Mouse (Mus musculus) embryo, embryonic 10.5 days (tissue): ENCODE measurements at regions not wholly inside any gene's neighbourhood (a gene's known extent, or its start where the extent isn't known, plus 50 kb on each side); places are given as distances from the start of the nearest gene placed in this dataset.

ENCODE experiments used
- DNase-seq: peaks from one replicate; pipeline ENCODE4 v3.0.0-alpha.2; 2015; ENCODE audit warnings: low spot score

- no peak for DNase-seq
These were observed 86.3 kb downstream of the Hhipl2 start for GRCm38 (mm10) chr1:183504103-183504841.

DNA sequence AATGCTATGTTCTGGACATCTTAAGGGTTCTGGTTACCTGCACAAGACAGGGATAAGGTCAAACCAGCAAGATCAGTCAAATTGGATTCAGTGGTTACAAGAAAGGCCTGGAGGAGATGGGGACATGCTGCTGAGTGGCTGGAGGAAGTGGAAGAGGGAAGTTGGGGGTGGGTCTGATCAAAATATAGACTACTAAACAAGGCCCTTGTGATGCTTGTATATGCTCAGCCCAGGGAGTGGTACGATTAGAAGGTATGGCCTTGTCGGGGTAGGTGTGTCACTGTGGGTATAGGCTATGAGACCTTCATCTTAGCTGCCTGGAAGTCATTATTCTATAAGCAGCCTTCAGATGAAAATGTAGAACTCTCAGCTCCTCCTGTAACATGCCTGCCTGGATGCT is 89.9 kb downstream of the Hhipl2 start:
- DNase-seq = no peak

GRCm38 (mm10) chr1:183510759-183511158 is 92.7 kb downstream of the Hhipl2 start:
- no peak for DNase-seq

- no peak for DNase-seq
These were observed 95.9 kb downstream of the Hhipl2 start for GRCm38 (mm10) chr1:183513876-183514275.

DNA sequence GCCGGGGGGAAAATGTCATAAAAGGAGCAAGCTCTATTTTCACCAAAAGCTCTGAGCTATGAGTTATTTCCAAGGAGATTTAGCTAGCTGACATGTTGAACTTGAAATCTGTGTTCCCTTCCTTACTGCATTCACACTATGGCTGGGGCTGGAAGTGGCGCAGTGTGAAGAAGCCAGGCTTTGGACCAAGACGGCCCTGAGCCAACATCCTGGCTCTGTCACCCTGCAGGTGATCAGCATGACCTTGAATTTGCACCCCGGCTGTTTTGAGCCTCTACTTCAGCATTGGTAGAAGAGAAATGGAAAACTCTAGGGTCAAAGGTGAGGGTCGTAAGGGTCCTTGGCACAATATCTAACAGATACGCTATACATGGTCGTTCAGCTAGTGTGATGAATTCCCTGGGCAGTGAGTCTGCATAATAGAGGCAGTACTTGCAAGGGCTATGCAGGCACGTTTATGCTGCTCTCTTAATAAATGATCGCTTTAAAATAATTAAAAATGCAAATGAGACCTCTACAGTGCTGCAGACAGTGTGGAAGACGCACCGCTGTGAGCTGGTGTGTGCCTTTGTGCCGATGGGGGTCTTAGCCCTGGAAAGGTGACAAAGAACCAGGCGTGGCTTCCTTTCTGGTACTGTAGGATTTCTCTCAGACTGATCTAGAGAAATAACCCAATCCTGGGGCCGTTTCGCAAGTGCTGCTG is 96.4 kb downstream of the Hhipl2 start:
- DNase-seq = no peak

DNA sequence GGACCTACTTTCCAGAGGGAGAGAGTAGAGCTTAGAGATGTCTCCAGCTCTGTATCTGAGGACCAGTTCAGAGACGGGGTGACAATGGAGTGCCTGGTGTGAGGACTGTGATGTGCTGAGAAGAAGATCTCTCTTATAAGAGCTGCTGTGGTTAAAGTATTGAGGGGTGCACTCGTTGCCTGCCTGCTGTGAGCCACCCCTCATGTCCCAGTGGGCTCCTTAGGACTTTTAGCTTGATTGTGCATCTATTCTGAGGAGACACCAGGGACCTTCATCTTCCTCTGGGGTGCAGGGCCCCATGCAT is 96.9 kb downstream of the Hhipl2 start:
- DNase-seq = no peak

DNA sequence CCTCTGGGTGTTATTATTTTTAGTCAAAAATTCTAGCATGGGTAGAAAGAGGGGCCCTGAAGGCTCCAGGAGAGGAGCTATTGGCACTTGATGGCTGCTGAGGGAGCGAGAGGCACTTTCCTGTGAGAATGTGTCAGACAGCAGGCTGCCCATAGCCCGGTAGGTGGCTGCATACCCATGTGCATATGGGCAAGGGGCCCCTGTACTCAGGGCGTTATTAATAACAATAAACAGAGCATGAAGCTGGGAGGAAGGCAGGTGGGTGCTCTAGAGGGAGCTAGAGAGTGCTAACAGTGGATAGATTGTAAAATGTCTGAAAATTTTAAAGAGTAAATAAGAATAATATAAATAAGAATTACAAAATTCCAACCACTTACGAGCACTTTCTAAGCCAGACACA is 98.2 kb downstream of the Hhipl2 start:
- no peak for DNase-seq

GRCm38 (mm10) chr1:183517236-183517635 is 99.2 kb downstream of the Hhipl2 start:
- DNase-seq = no peak

- DNase-seq = peak; percentile 18
These were observed 103.6 kb downstream of the Hhipl2 start for GRCm38 (mm10) chr1:183521569-183521968.

DNA sequence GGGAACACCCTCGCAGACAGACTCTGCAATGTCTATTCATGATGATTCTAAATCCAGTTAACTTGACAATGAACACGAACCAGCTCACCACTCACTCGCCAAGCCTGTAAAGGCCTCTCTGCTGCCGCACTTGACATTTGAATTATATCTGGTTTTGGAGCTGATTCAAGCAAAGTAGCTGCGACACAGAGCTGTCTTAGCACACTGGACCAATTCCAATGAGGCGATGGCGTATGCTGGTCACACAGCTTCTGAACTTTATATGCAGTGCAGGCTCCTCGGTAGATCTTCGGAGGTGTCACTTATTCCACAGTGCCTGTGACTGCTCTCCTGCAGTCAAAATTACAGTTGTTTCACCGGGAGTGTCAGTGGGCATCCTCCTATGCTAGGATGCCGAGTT is 115.4 kb downstream of the Hhipl2 start:
- no peak for DNase-seq

GRCm38 (mm10) chr1:183548752-183549387 is 130.9 kb downstream of the Hhipl2 start:
- peak; percentile 26 for DNase-seq

GRCm38 (mm10) chr1:183552617-183553016 is 134.6 kb downstream of the Hhipl2 start:
- no peak for DNase-seq

DNA sequence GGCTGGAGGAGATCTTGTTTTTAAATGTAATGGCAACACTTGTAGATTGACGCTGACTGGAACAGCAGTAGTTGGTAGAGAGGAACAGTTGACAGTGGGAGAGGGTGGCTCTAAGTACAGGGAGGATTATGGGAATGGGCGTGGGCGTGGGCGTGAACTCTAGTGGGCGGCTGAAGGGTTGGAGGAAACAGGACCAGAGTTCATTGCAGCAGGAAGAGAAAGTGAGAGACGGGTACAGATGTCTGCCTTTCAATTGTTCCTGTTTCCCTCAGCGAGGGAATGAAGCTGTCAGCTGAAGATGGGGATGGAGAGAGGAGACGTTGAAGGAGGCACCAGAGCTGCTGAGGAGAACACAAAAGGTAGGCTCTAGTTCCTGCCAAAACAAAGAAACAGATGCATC is 135.2 kb downstream of the Hhipl2 start:
- DNase-seq = no peak

DNA sequence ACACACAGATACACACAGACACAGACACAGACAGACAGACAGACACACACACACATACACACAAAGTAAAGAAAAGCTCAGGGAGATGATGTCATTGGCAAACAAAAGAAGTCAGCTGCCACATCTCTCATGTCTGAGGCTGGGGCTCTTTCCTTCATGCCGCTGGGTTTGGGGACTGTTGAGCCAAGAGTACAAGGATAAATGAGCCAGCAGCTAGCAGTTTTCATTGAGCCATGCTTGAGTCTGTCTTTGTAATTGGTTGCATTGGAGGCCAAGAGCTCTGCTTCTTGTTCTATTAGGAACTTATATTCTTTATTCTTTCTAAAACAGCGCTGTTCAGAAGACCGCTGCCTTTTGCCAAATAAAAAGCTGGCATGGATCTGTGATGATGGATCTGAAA is 144.8 kb downstream of the Hhipl2 start:
- DNase-seq = no peak

GRCm38 (mm10) chr1:183573621-183574585 is 155.9 kb downstream of the Hhipl2 start:
- peak; percentile 5 for DNase-seq

- DNase-seq = no peak
These were observed 166.8 kb downstream of the Hhipl2 start for GRCm38 (mm10) chr1:183584861-183585260.

DNA sequence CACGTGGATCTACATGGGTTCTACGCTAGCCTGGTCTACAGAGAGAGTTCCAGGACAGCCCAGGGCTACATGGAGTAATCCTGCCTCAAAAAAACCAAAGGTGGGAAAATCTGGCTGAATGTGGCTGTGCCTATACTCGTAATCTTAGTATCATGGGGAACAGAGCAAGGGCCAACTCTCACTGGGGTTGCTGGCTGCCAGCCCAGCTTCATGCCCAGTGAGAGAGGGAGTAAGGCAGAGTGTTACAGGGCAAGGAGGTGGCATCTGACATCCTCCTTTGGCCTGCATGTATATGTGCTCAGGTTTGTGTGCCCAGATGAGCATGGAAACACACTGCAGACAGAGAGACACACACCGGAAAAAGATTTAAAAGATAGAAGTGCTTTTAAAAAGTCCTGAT is 168.4 kb downstream of the Hhipl2 start:
- no peak for DNase-seq

DNA sequence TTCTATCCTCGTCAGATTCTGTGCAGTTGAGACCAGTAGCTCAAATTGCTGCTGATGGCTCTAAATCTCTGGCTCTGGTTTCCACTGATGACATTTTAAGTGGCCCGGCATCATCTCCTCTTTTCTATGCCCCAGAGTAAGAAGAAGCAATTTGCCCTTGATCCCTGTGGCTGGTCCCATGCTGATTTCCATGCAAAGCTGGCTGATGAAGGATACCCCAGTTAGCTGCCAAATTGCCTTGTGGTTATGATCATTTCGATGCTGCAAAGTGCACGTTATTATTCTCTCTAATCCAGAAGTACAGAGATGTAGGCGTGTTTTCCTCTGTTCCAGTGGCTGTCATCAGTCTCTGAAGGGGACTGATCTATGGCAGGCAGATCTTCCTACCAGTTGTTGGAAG is 177.3 kb downstream of the Hhipl2 start:
- DNase-seq = no peak

GRCm38 (mm10) chr1:183600466-183600865 is 182.5 kb downstream of the Hhipl2 start:
- DNase-seq = no peak

- DNase-seq = no peak
These were observed 194.1 kb downstream of the Hhipl2 start for GRCm38 (mm10) chr1:183611966-183612694.

DNA sequence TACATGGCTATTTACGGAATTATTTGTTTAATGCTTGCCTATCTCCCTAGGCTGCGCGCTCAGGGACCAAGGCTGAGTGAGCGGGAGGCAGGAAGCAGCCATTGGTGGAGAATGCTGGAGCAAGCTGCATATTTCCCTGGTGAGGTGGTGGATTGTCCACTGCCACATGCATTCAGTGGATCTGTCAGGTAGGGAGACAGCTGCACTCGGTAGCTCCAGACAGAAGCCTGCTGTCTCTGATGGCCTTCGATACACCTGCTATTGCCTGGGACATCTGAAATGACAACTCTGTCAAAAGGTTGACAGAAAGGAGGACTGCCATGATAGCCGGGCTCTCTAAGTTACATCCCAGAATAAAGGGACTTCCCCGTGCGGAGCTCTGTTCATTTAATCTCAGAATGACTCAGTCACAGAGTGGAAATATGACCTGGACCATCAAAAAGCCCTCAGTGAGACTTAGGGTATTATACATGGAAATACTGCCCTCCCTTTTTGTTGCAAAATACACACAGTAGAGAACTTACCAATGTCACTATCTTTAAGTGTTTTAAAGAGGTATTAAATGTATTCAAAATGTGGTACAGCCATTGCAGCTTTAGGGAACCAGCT is 201.5 kb downstream of the Hhipl2 start:
- no peak for DNase-seq
